ENCODE assay signal across 17 mouse cellular contexts in genomic region chr15:25405926-25406325, GRCm38 (mm10). TPM values are rescaled to one million over a fixed set of nuclear protein-coding genes. Genes with fewer than 3 reads are reported as not detected.
DNase-seq lines count a peak whose midpoint lies in the region; ATAC-seq lines count a peak whose summit lies in the region.
"Had no signal": no experiment of that assay in that cellular context is flagged by ENCODE, and none has a peak within 500 bp of the region (broad histone marks: within the 10 kb centered on the region; RNA-seq: fewer than 3 reads in every experiment).

No protein-coding gene starts in this region.

- H3K4me1 ChIP-seq in forebrain, embryonic 13.5 days, result peaks cover 86% of the 10 kb centered on the region
- H3K4me1 ChIP-seq in forebrain, embryonic 11.5 days (replicated peaks; ENCODE audit: control insufficient read depth, insufficient read depth, low read length), result no peaks in the 10 kb centered on the region
- peaks cover 87% of the 10 kb centered on the region for H3K4me1 ChIP-seq in midbrain, embryonic 15.5 days

- ATAC-seq in forebrain, embryonic 13.5 days, result no peak
- ATAC-seq in forebrain, embryonic 11.5 days (replicated peaks; ENCODE audit: low FRiP score), result no peak
- ATAC-seq in granulocyte monocyte progenitor cell, adult 5-6 weeks (replicated peaks; ENCODE audit: poor library complexity, severe bottlenecking), result peak; percentile 54
- ATAC-seq in midbrain, embryonic 15.5 days (replicated peaks), result no peak
- ATAC-seq: forebrain, postnatal 0 days had no signal

- no peak overlapping the region for H3K9ac ChIP-seq in forebrain, embryonic 13.5 days
- H3K9ac ChIP-seq in forebrain, embryonic 11.5 days (ENCODE audit: low read length), result no peak overlapping the region
- no peak overlapping the region for H3K9ac ChIP-seq in midbrain, embryonic 15.5 days
- H3K9ac ChIP-seq: forebrain, postnatal 0 days had no signal

- no peak overlapping the region for H3K4me3 ChIP-seq in forebrain, embryonic 13.5 days
- no peak overlapping the region for H3K4me3 ChIP-seq in forebrain, embryonic 11.5 days (ENCODE audit: low read depth, low read length)
- no peak overlapping the region for H3K4me3 ChIP-seq in midbrain, embryonic 15.5 days
- H3K4me3 ChIP-seq: embryonic facial prominence, embryonic 10.5 days; erythroblast, embryonic 14.5 days; gastrocnemius, adult 2 months; heart, adult 2 months had no signal

- H3K27ac ChIP-seq in forebrain, embryonic 13.5 days, result no peak overlapping the region
- H3K27ac ChIP-seq in forebrain, embryonic 11.5 days (ENCODE audit: low read depth, low read length), result no peak overlapping the region
- no peak overlapping the region for H3K27ac ChIP-seq in midbrain, embryonic 15.5 days
- H3K27ac ChIP-seq: embryonic facial prominence, embryonic 10.5 days; gastrocnemius, adult 2 months; heart, adult 2 months had no signal

- H3K36me3 ChIP-seq in forebrain, embryonic 13.5 days (ENCODE audit: poor library complexity, severe bottlenecking), result peaks cover 55% of the 10 kb centered on the region
- H3K36me3 ChIP-seq in forebrain, embryonic 11.5 days (ENCODE audit: control insufficient read depth, insufficient read depth, low read length), result peaks cover 3% of the 10 kb centered on the region; the same call in 1 of the 2 replicates
- 0 out of 2 replicates have a peak, but pooled peaks cover 4% of the 10 kb centered on the region for H3K36me3 ChIP-seq in midbrain, embryonic 15.5 days (replicated peaks)

- WGBS in forebrain, embryonic 13.5 days, result 83% methylated on average over 5 of the region's 5 CpGs
- 85% methylated on average over 5 of the region's 5 CpGs for WGBS in forebrain, embryonic 11.5 days
- 66% methylated on average over 5 of the region's 5 CpGs for WGBS in midbrain, embryonic 15.5 days

- H3K27me3 ChIP-seq in forebrain, embryonic 13.5 days, result no peaks in the 10 kb centered on the region
- no peaks in the 10 kb centered on the region for H3K27me3 ChIP-seq in forebrain, embryonic 11.5 days (ENCODE audit: control insufficient read depth, insufficient read depth, low read length)
- H3K27me3 ChIP-seq in midbrain, embryonic 15.5 days (replicated peaks), result no peaks in the 10 kb centered on the region

- no peaks in the 10 kb centered on the region for H3K9me3 ChIP-seq in forebrain, embryonic 13.5 days (replicated peaks)
- H3K9me3 ChIP-seq in forebrain, embryonic 11.5 days (ENCODE audit: control insufficient read depth, low read length), result no peaks in the 10 kb centered on the region
- H3K9me3 ChIP-seq in midbrain, embryonic 15.5 days, result no peaks in the 10 kb centered on the region
- H3K9me3 ChIP-seq: embryonic facial prominence, embryonic 10.5 days had no signal

- DNase-seq in forebrain, embryonic 11.5 days (ENCODE audit: low spot score), result no peak
- peak; percentile 14 for DNase-seq in lung, postnatal 10 days
- DNase-seq in lung, postnatal 36 days, result no peak
- no peak for DNase-seq in yolk sac, embryonic 10.5 days (ENCODE audit: low spot score)
- no peak for DNase-seq in cerebellum, postnatal 36 days
- DNase-seq: cerebellum, postnatal 10 days; forebrain, postnatal 0 days; gastrocnemius, adult 2 months; heart, adult 2 months; kidney, adult 11 months; kidney, postnatal 25 days; right cerebral cortex, postnatal 25 days had no signal

- peak overlapping the region; percentile 0; the same call in 1 of the 2 replicates for H3K4me2 ChIP-seq in forebrain, embryonic 13.5 days
- H3K4me2 ChIP-seq in forebrain, embryonic 11.5 days (ENCODE audit: low read depth, low read length, severe bottlenecking), result no peak overlapping the region
- peak overlapping the region; percentile 17 for H3K4me2 ChIP-seq in midbrain, embryonic 15.5 days

RNA-seq across cellular contexts. Expression of gene Basp1, which starts 7.6 kb away (rescaled TPM):
- polyA plus RNA-seq in forebrain, embryonic 13.5 days (2015; fragmentation: Nextera tagmentation; extraction: Ambion mirVana), result 154 and 164 TPM in 2 replicates
- 139 and 181 TPM in 2 replicates for polyA plus RNA-seq in forebrain, embryonic 11.5 days (2014; fragmentation: Nextera tagmentation; extraction: Ambion mirVana)
- 0.39 and 2.7 TPM in 2 replicates for total RNA-seq in granulocyte monocyte progenitor cell, adult 5-6 weeks (2014; fragmentation: Nextera tagmentation)
- total RNA-seq in granulocyte monocyte progenitor cell, adult 5-6 weeks (2017), result 2.7 and 5.2 TPM in 2 replicates
- 375 and 400 TPM in 2 replicates for polyA plus RNA-seq in midbrain, embryonic 15.5 days (2015; fragmentation: Nextera tagmentation; extraction: Ambion mirVana)
